Mouse (Mus musculus) lung, embryonic 14.5 days (tissue): ENCODE measurements at regions not wholly inside any gene's neighbourhood (a gene's known extent, or its start where the extent isn't known, plus 50 kb on each side); places are given as distances from the start of the nearest gene placed in this dataset.

Experiments used
- ATAC-seq: fragments of 200-750 bp; cut with Nextera tagmentation; 2 replicates; pipeline ENCODE4 v1.8.0; 2017; ENCODE audit warnings: mild to moderate bottlenecking, moderate TSS enrichment, moderate library complexity; ENCODE audit not compliant: insufficient read depth
- DNase-seq: peaks from one replicate; pipeline ENCODE4 v3.0.0-alpha.2; 2015
- H3K27ac ChIP-seq: fragments of 300-500 bp; sonication (generic); 2 replicates; pipeline ENCODE4 v1.5.1; 2014; ENCODE audit warnings: low read depth, mild to moderate bottlenecking, moderate library complexity
- H3K27me3 ChIP-seq: fragments of 300-500 bp; sonication (generic); 2 replicates; pipeline ENCODE4 v1.6.1; 2014; ENCODE audit warnings: low read length, control low read depth; ENCODE audit not compliant: insufficient read depth
- H3K36me3 ChIP-seq: fragments of 300-500 bp; sonication (generic); 2 replicates; pipeline ENCODE4 v1.6.1; 2014; ENCODE audit warnings: control low read depth; ENCODE audit not compliant: insufficient read depth
- H3K4me1 ChIP-seq: fragments of 300-500 bp; sonication (generic); 2 replicates; pipeline ENCODE4 v1.6.1; 2014; ENCODE audit warnings: antibody characterized with exemption, control low read depth; ENCODE audit not compliant: insufficient read depth
- H3K4me2 ChIP-seq: fragments of 300-500 bp; sonication (generic); 2 replicates; pipeline ENCODE4 v1.6.1; 2014; ENCODE audit warnings: mild to moderate bottlenecking
- H3K4me3 ChIP-seq: fragments of 300-500 bp; sonication (generic); 2 replicates; pipeline ENCODE4 v1.5.1; 2014; ENCODE audit warnings: low read depth, low read length
- H3K9ac ChIP-seq: fragments of 300-500 bp; sonication (generic); 2 replicates; pipeline ENCODE4 v1.6.1; 2014
- H3K9me3 ChIP-seq: fragments of 300-500 bp; sonication (generic); 2 replicates; pipeline ENCODE4 v1.6.1; 2016; ENCODE audit warnings: low read depth, low read length, control low read depth
- CTCF ChIP-seq: IDR thresholded peaks from 2 replicates; pipeline ENCODE4 v1.5.1; 2016; ENCODE audit warnings: antibody characterized with exemption, low read depth
- WGBS: fragments of 180-500 bp; shearing (Covaris S2); extraction: QIAGEN DNeasy Blood & Tissue Kit; methylation state at CpG from one replicate; pipeline ENCODE4 v1.1.7; 2014; 5-methylcytosine and 5-hydroxymethylcytosine counted together

- Histone ChIP-seq H3K4me3 (no peak overlapping the region), H3K27me3 (peaks cover 18% of the 10 kb centered on the region), H3K4me2 (no peak overlapping the region), H3K4me1 (no peaks in the 10 kb centered on the region), H3K9me3 (no peaks in the 10 kb centered on the region), H3K36me3 (no peaks in the 10 kb centered on the region), H3K27ac (no peak overlapping the region), H3K9ac (no peak overlapping the region)
- ATAC-seq, result no peak
- no peak for TF ChIP-seq CTCF
- WGBS, result 21% methylated on average over 3 of the region's 3 CpGs
- no peak for DNase-seq
Measured at GRCm38 (mm10) chr5:128550736-128551135, 49.9 kb upstream of the Fzd10 start.

GRCm38 (mm10) chr5:128549811-128550210 lies 50.8 kb upstream of the Fzd10 start:
- H3K4me1 ChIP-seq, result no peaks in the 10 kb centered on the region
- no peak overlapping the region for H3K27ac ChIP-seq
- H3K9ac ChIP-seq, result no peak overlapping the region
- no peak overlapping the region for H3K4me2 ChIP-seq
- no peak overlapping the region for H3K4me3 ChIP-seq
- DNase-seq, result no peak
- ATAC-seq, result no peak
- H3K36me3 ChIP-seq, result no peaks in the 10 kb centered on the region
- no peaks in the 10 kb centered on the region for H3K9me3 ChIP-seq
- 80% methylated on average over 11 of the region's 11 CpGs for WGBS
- TF ChIP-seq CTCF, result no peak
- peaks cover 18% of the 10 kb centered on the region for H3K27me3 ChIP-seq

GRCm38 (mm10) chr5:128542049-128542448 lies 58.6 kb upstream of the Fzd10 start:
- TF ChIP-seq CTCF, result no peak
- DNase-seq (peak; percentile 75), ATAC-seq (peak; percentile 91)
- H3K4me2 ChIP-seq, result peak overlapping the region; percentile 43
- H3K27me3 ChIP-seq, result no peaks in the 10 kb centered on the region
- no peaks in the 10 kb centered on the region for H3K9me3 ChIP-seq
- H3K4me3 ChIP-seq, result no peak overlapping the region
- H3K27ac ChIP-seq, result peak overlapping the region; percentile 51; the same call in 1 of the 2 replicates
- H3K36me3 ChIP-seq, result no peaks in the 10 kb centered on the region
- no peak overlapping the region for H3K9ac ChIP-seq
- no peaks in the 10 kb centered on the region for H3K4me1 ChIP-seq
- WGBS, result 9% methylated on average over 10 of the region's 10 CpGs

- no peaks in the 10 kb centered on the region for H3K4me1 ChIP-seq
- no peaks in the 10 kb centered on the region for H3K27me3 ChIP-seq
- no peak overlapping the region for H3K27ac ChIP-seq
- TF ChIP-seq CTCF, result no peak
- no peaks in the 10 kb centered on the region for H3K9me3 ChIP-seq
- H3K9ac ChIP-seq, result no peak overlapping the region
- H3K36me3 ChIP-seq, result no peaks in the 10 kb centered on the region
- no peak for DNase-seq
- 78% methylated on average over 5 of the region's 5 CpGs for WGBS
- no peak overlapping the region for H3K4me3 ChIP-seq
- H3K4me2 ChIP-seq, result no peak overlapping the region
- ATAC-seq, result no peak
Measured at GRCm38 (mm10) chr5:128538646-128539045, 62.0 kb upstream of the Fzd10 start.

- Histone ChIP-seq H3K27ac (no peak overlapping the region), H3K4me1 (no peaks in the 10 kb centered on the region), H3K27me3 (no peaks in the 10 kb centered on the region), H3K9me3 (no peaks in the 10 kb centered on the region), H3K9ac (no peak overlapping the region), H3K4me2 (peak overlapping the region; percentile 40; the same call in 1 of the 2 replicates), H3K36me3 (no peaks in the 10 kb centered on the region), H3K4me3 (no peak overlapping the region)
- ATAC-seq (peak; percentile 48; the same call in 1 of the 2 replicates), DNase-seq (peak; percentile 27)
- no peak for TF ChIP-seq CTCF
- WGBS, result 55% methylated on average over 12 of the region's 12 CpGs
Measured at GRCm38 (mm10) chr5:128537218-128537617, 63.4 kb upstream of the Fzd10 start.

GRCm38 (mm10) chr5:128536393-128536792 lies 64.3 kb upstream of the Fzd10 start:
- Histone ChIP-seq H3K9me3 (no peaks in the 10 kb centered on the region), H3K27me3 (no peaks in the 10 kb centered on the region), H3K4me1 (no peaks in the 10 kb centered on the region), H3K36me3 (no peaks in the 10 kb centered on the region), H3K9ac (no peak overlapping the region), H3K4me3 (no peak overlapping the region), H3K27ac (no peak overlapping the region), H3K4me2 (peak overlapping the region; percentile 40; the same call in 1 of the 2 replicates)
- ATAC-seq, result no peak
- no peak for DNase-seq
- TF ChIP-seq CTCF, result no peak
- 38% methylated on average over 8 of the region's 8 CpGs for WGBS

GRCm38 (mm10) chr5:128527241-128527640 lies 73.4 kb upstream of the Fzd10 start:
- no peaks in the 10 kb centered on the region for H3K36me3 ChIP-seq
- ATAC-seq, result no peak
- H3K4me1 ChIP-seq, result no peaks in the 10 kb centered on the region
- no peaks in the 10 kb centered on the region for H3K27me3 ChIP-seq
- peak; percentile 31 for DNase-seq
- H3K4me2 ChIP-seq, result no peak overlapping the region
- H3K4me3 ChIP-seq, result no peak overlapping the region
- H3K9me3 ChIP-seq, result no peaks in the 10 kb centered on the region
- H3K9ac ChIP-seq, result no peak overlapping the region
- peak; percentile 32; the same call in 1 of the 2 replicates for TF ChIP-seq CTCF
- H3K27ac ChIP-seq, result no peak overlapping the region
- WGBS, result 25% methylated on average over 8 of the region's 9 CpGs

GRCm38 (mm10) chr5:128526432-128526831 lies 74.2 kb upstream of the Fzd10 start:
- Histone ChIP-seq H3K27ac (no peak overlapping the region), H3K27me3 (no peaks in the 10 kb centered on the region), H3K4me1 (no peaks in the 10 kb centered on the region), H3K9ac (no peak overlapping the region), H3K4me2 (no peak overlapping the region), H3K4me3 (no peak overlapping the region), H3K36me3 (no peaks in the 10 kb centered on the region), H3K9me3 (no peaks in the 10 kb centered on the region)
- TF ChIP-seq CTCF, result no peak
- ATAC-seq (no peak), DNase-seq (no peak)
- WGBS, result 55% methylated on average over 5 of the region's 5 CpGs
